Mouse (Mus musculus): ENCODE results near the gene Nedd4.

Gene Nedd4

GRCm38 (mm10) chr9:72791213-72791582 lies 129.1 kb downstream of the Nedd4 start:
- no peak for DNase-seq (ENCODE audit: low read depth, low spot score)

GRCm38 (mm10) chr9:72791681-72792080 lies 129.5 kb downstream of the Nedd4 start:
- no peak for DNase-seq (ENCODE audit: low read depth, low spot score)

- DNase-seq (ENCODE audit: low read depth, low spot score), result no peak
Measured at GRCm38 (mm10) chr9:72795243-72795642, 133.1 kb downstream of the Nedd4 start.

DNA sequence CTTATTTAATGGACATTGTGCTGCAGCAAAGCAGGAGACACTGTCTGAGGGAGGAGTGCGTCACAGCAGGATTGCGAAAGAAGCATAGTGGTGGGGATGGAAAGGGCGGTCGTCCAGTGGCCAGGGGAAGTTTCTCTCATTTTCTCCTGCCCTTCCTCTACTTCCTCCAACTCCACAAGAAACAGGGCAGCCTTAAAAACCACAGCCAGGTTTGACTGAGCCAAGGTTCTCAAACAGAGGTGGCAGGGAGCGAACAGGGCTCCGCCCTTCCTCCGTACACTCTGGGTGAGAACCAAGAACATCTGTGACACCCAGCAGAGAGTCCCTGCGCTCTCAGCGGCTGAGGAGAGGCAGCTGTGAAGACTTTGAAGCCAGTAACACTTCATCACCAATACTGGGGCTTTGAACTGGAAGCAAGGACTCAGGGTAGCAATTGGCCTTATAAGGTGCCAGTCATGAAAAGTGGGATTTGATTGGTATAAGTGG lies 135.0 kb downstream of the Nedd4 start:
- DNase-seq (ENCODE audit: low read depth, low spot score), result no peak

All from c-Kit-negative CD71-positive TER-119-positive erythroid progenitor cells, embryonic 14.5 days (primary cell).